Mouse (Mus musculus): ENCODE measurements around the gene Prickle3.

DNA sequence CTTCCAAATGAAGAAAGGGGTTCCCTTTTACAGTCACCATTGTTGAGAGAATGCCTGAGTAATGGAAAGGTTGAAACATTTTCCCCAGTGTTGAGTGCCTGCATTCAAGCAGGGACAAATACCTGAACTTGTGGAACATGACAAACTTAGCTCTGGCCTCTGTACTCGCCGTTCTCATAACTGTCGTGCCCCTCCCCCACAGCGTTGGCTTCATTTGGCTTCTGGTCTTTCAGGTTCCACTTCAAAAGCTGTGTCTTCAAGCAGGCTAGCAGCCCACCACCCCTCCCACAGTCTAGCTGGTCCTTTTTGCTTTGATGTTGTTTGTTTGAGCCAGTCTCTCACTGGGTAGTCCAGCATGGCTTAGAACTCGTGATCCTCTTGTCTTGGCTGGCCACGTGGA lies 15.7 kb downstream of the Prickle3 start:
- TF ChIP-seq CTCF (IDR thresholded peaks at IDR 0.05; ENCODE audit: extremely low read depth, insufficient read depth, insufficient read length, insufficient replicate concordance) (no peak), POLR2A (IDR thresholded peaks at IDR 0.05; ENCODE audit: low read depth, low read length) (no peak)

All from spleen, adult 2 months (tissue).